Mouse (Mus musculus) adrenal gland, postnatal 4 days (tissue): ENCODE results near the gene Zkscan2. TPM values are rescaled to one million over a fixed set of nuclear protein-coding genes. Genes with fewer than 3 reads are reported as not detected.

Experiments used
- DNase-seq, 2 experiments: peaks; one replicate each; pipeline ENCODE4 v3.0.0; 2021 to 2022; ENCODE audit warnings: low spot score in 2 of 2, mixed read lengths in 2 of 2
- long read RNA-seq, 2 experiments: library from polyadenylated mRNA; stranded (forward); transcript quantifications; one replicate each; pipeline ENCODE4 v2.0.0; 2021
- total RNA-seq, 2 experiments: library from RNA; stranded (reverse); gene quantifications; 2 replicates each; pipeline ENCODE4 v1.2.3; 2021

The Zkscan2 gene
- total RNA-seq, result 1 to 10 TPM; 5.5 to 7.1 TPM
- long read RNA-seq, experiment 1, result 0 reads
- long read RNA-seq, experiment 2, full-length matches to known transcripts, result 2 of 5 reads
- long read RNA-seq, experiment 2, partial matches to known transcripts, result 0 of 5 reads
- long read RNA-seq, experiment 2, other reads (novel, unspliced or antisense), result 3 of 5 reads

GRCm38 (mm10) chr7:123500239-123501219, at the start of gene Zkscan2:
Zkscan2 (minus strand) TSS chr7:123500449.
- peak; percentile 44 to 67 for DNase-seq

GRCm38 (mm10) chr7:123529190-123529589, 28.9 kb upstream of the Zkscan2 start:
- no peak for DNase-seq

- DNase-seq, result no peak
Observed at GRCm38 (mm10) chr7:123525761-123526160, 25.5 kb upstream of the Zkscan2 start.

GRCm38 (mm10) chr7:123524218-123524861, 24.1 kb upstream of the Zkscan2 start:
- DNase-seq, result peak; percentile 30 to 48

GRCm38 (mm10) chr7:123507946-123508345, 7.7 kb upstream of the Zkscan2 start:
- DNase-seq, result no peak

GRCm38 (mm10) chr7:123503358-123503757, 3.1 kb upstream of the Zkscan2 start:
- DNase-seq, result peak in 1 of 2 experiments; percentile 11

- no peak for DNase-seq
Observed at GRCm38 (mm10) chr7:123499481-123500238, 589 bp downstream of the Zkscan2 start.

GRCm38 (mm10) chr7:123487703-123488102, 12.5 kb downstream of the Zkscan2 start:
- no peak for DNase-seq

- no peak for DNase-seq
Observed at GRCm38 (mm10) chr7:123467961-123468360, 32.3 kb downstream of the Zkscan2 start.

GRCm38 (mm10) chr7:123465692-123466387, 34.4 kb downstream of the Zkscan2 start:
- DNase-seq, result peak; percentile 13 to 31

GRCm38 (mm10) chr7:123463569-123463968, 36.7 kb downstream of the Zkscan2 start:
- DNase-seq, result no peak

GRCm38 (mm10) chr7:123462070-123462501, 38.2 kb downstream of the Zkscan2 start, which contains the start of gene Aqp8:
Aqp8 (plus strand) TSS chr7:123462291.
- DNase-seq, result peak in 1 of 2 experiments; percentile 7

- no peak for DNase-seq
Observed at GRCm38 (mm10) chr7:123461316-123461715, 38.9 kb downstream of the Zkscan2 start.

GRCm38 (mm10) chr7:123459247-123459646, 41.0 kb downstream of the Zkscan2 start:
- no peak for DNase-seq

- DNase-seq, result no peak
Observed at GRCm38 (mm10) chr7:123458309-123458708, 41.9 kb downstream of the Zkscan2 start.

GRCm38 (mm10) chr7:123455088-123455487, 45.2 kb downstream of the Zkscan2 start:
- DNase-seq, result no peak

- DNase-seq, result no peak
Observed at GRCm38 (mm10) chr7:123453066-123453465, 47.2 kb downstream of the Zkscan2 start.

GRCm38 (mm10) chr7:123452551-123452950, 47.7 kb downstream of the Zkscan2 start:
- DNase-seq, result no peak

- DNase-seq, result no peak
Observed at GRCm38 (mm10) chr7:123450515-123450914, 49.7 kb downstream of the Zkscan2 start.

- no peak for DNase-seq
Observed at GRCm38 (mm10) chr7:123449676-123450075, 50.6 kb downstream of the Zkscan2 start.
